21 mouse cellular contexts compared by ENCODE assay signal in genomic region chr5:143687589-143687988, GRCm38 (mm10). TPM values are rescaled to one million over a fixed set of nuclear protein-coding genes. Genes with fewer than 3 reads are reported as not detected.
DNase-seq lines count a peak whose midpoint lies in the region; ATAC-seq and TF ChIP-seq lines count a peak whose summit lies in the region.
"Had no signal": no experiment of that assay in that cellular context is flagged by ENCODE, and none has a peak within 500 bp of the region (broad histone marks: within the 10 kb centered on the region; RNA-seq: fewer than 3 reads in every experiment).

No protein-coding gene starts in this region.

- no peak for TF ChIP-seq CTCF in left cerebral cortex, adult 2 months (IDR thresholded peaks at IDR 0.05)

- no peak for DNase-seq in left cerebral cortex, adult 2 months (ENCODE audit: extremely low spot score in 1 of 2, low spot score in 2 of 2)
- DNase-seq in left cerebral cortex, postnatal 25 days (ENCODE audit: low spot score in 2 of 2), result no peak
- no peak for DNase-seq in heart, adult 9 months (ENCODE audit: low spot score in 2 of 2)
- no peak for DNase-seq in Muller cell, postnatal 12 days (ENCODE audit: inconsistent ontology term)
- DNase-seq: adrenal gland, adult 2 months; adrenal gland, postnatal 14 days; adrenal gland, postnatal 36 days; B cell, adult 2 months; cerebellum, adult 11-12 months; cerebellum, adult 2 months; cerebellum, adult 9-10 months; cerebellum, postnatal 10 days; cerebellum, postnatal 36 days; forebrain, postnatal 0 days had no signal

- ATAC-seq in hematopoietic stem cell, adult 5-6 weeks (replicated peaks in 1 of 2; ENCODE audit: insufficient read depth in 1 of 2, low FRiP score in 2 of 2, low TSS enrichment in 1 of 2, low read depth in 1 of 2, poor library complexity in 2 of 2, severe bottlenecking in 2 of 2), result peak; percentile 61 to 66
- peak; percentile 25; the same call in 1 of the 2 replicates for ATAC-seq in megakaryocyte progenitor cell, adult 5-6 weeks (replicated peaks; ENCODE audit: poor library complexity)
- ATAC-seq: CD4-positive, CD25-positive, alpha-beta regulatory T cell, adult 4 months; forebrain, embryonic 13.5 days; forebrain, embryonic 15.5 days; forebrain, postnatal 0 days had no signal

- peak overlapping the region; percentile 32; the same call in 1 of the 2 replicates for H3K27ac ChIP-seq in left cerebral cortex, adult 2 months
- H3K27ac ChIP-seq: embryonic facial prominence, embryonic 10.5 days; embryonic facial prominence, embryonic 12.5 days; forebrain, embryonic 13.5 days; forebrain, embryonic 15.5 days had no signal

- intact Hi-C loops in left cerebral cortex, adult 2 months (cut with DNase I), result no loop called here
- intact Hi-C loops in left cerebral cortex, postnatal 25 days (cut with DNase I), result no loop called here

- H3K4me3 ChIP-seq in left cerebral cortex, adult 2 months, result no peak overlapping the region
- H3K4me3 ChIP-seq: embryonic facial prominence, embryonic 10.5 days; embryonic facial prominence, embryonic 12.5 days; forebrain, embryonic 13.5 days; forebrain, embryonic 15.5 days had no signal

RNA-seq across cellular contexts. Expression of gene Usp42, which starts 44.5 kb away (rescaled TPM):
- total RNA-seq in left cerebral cortex, adult 2 months (2021), result 10 to 100 TPM; 25.2 to 25.4 TPM
- total RNA-seq in left cerebral cortex, postnatal 25 days (2021), result 10 to 100 TPM; 22.1 to 24.0 TPM
- total RNA-seq in hematopoietic stem cell, adult 5-6 weeks (2017), result 13.1 and 28.9 TPM in 2 replicates
- 24.0 and 26.4 TPM in 2 replicates for total RNA-seq in megakaryocyte progenitor cell, adult 5-6 weeks (2015)
- 10.0 and 12.5 TPM in 2 replicates for total RNA-seq in megakaryocyte progenitor cell, adult 5-6 weeks (2017)
